Mouse (Mus musculus) retina, postnatal 7 days (tissue): ENCODE data around the gene Gm42906.
A peak's percentile ranks its signal among the peaks of the same experiment; 100 is the strongest.

Source experiments
- DNase-seq: peaks from one replicate; pipeline ENCODE4 v3.0.0-alpha.2; 2012; ENCODE audit warnings: low read depth, low spot score

Gene Gm42906

GRCm38 (mm10) chr5:151233400-151234031 lies 194.4 kb downstream of the Gm42906 start, which contains the start of gene Stard13:
Gene Stard13 (minus strand): TSS chr5:151233836.
- DNase-seq, result peak; percentile 6

- DNase-seq, result no peak
Measured at GRCm38 (mm10) chr5:151232576-151233299, 195.2 kb downstream of the Gm42906 start.

GRCm38 (mm10) chr5:151231861-151232260 lies 196.1 kb downstream of the Gm42906 start:
- DNase-seq, result no peak

- DNase-seq, result no peak
Measured at GRCm38 (mm10) chr5:151231411-151231810, 196.6 kb downstream of the Gm42906 start.

GRCm38 (mm10) chr5:151230427-151230826 lies 197.5 kb downstream of the Gm42906 start:
- DNase-seq, result no peak

GRCm38 (mm10) chr5:151228367-151229005 lies 199.5 kb downstream of the Gm42906 start:
- DNase-seq, result no peak

GRCm38 (mm10) chr5:151223696-151224366 lies 204.1 kb downstream of the Gm42906 start:
- DNase-seq, result no peak

- no peak for DNase-seq
Measured at GRCm38 (mm10) chr5:151222791-151223190, 205.2 kb downstream of the Gm42906 start.

GRCm38 (mm10) chr5:151218689-151219115 lies 209.3 kb downstream of the Gm42906 start:
- no peak for DNase-seq

- no peak for DNase-seq
Measured at GRCm38 (mm10) chr5:151213097-151213496, 214.9 kb downstream of the Gm42906 start.

- DNase-seq, result no peak
Measured at GRCm38 (mm10) chr5:151210869-151211268, 217.1 kb downstream of the Gm42906 start.

GRCm38 (mm10) chr5:151210060-151210459 lies 217.9 kb downstream of the Gm42906 start:
- no peak for DNase-seq

GRCm38 (mm10) chr5:151205017-151205416 lies 222.9 kb downstream of the Gm42906 start:
- no peak for DNase-seq

GRCm38 (mm10) chr5:151202925-151203324 lies 225.0 kb downstream of the Gm42906 start:
- DNase-seq, result no peak

- no peak for DNase-seq
Measured at GRCm38 (mm10) chr5:151201220-151201619, 226.7 kb downstream of the Gm42906 start.

GRCm38 (mm10) chr5:151199235-151199634 lies 228.7 kb downstream of the Gm42906 start:
- DNase-seq, result no peak

GRCm38 (mm10) chr5:151196603-151197272 lies 231.2 kb downstream of the Gm42906 start:
- no peak for DNase-seq

GRCm38 (mm10) chr5:151193885-151194520 lies 234.0 kb downstream of the Gm42906 start:
- DNase-seq, result no peak

GRCm38 (mm10) chr5:151192266-151192665 lies 235.7 kb downstream of the Gm42906 start:
- no peak for DNase-seq

- DNase-seq, result no peak
Measured at GRCm38 (mm10) chr5:151190764-151191163, 237.2 kb downstream of the Gm42906 start.

- no peak for DNase-seq
Measured at GRCm38 (mm10) chr5:151189789-151190378, 238.1 kb downstream of the Gm42906 start.
